Mouse (Mus musculus) layer of hippocampus, postnatal 14 days (tissue): ENCODE data around the gene Gm15737. TPM values are rescaled to one million over a fixed set of nuclear protein-coding genes. Genes with fewer than 3 reads are reported as not detected.

Experiments used
- total RNA-seq, 2 experiments: library from RNA; stranded (reverse); gene quantifications; 2 replicates each; pipeline ENCODE4 v1.2.3; 2021

Gene Gm15737
- total RNA-seq, 2 experiments from 2014 or later: not detected

Other genes with a start within 250 kb of the Gm15737 start
- 100 to 1,000 TPM; 184 to 192 TPM for gene Prickle2, start 163.2 kb upstream of the Gm15737 start, total RNA-seq
- gene A730049H05Rik, start 52.9 kb upstream of the Gm15737 start, total RNA-seq: under 1 TPM; 0.25 to 0.29 TPM
- gene Adamts9, start 74.1 kb downstream of the Gm15737 start, total RNA-seq: 10 to 100 TPM; 12.6 to 13.2 TPM